Mouse (Mus musculus) spleen, adult 18-20 months (tissue): Measurements from ENCODE around the gene Limch1.
A peak's percentile ranks its signal among the peaks of the same experiment; 100 is the strongest.

Source experiments
- DNase-seq, 2 experiments: peaks; one replicate each; pipeline ENCODE4 v3.0.0; 2022; ENCODE audit warnings: mixed read lengths in 2 of 2

Limch1 gene

DNA sequence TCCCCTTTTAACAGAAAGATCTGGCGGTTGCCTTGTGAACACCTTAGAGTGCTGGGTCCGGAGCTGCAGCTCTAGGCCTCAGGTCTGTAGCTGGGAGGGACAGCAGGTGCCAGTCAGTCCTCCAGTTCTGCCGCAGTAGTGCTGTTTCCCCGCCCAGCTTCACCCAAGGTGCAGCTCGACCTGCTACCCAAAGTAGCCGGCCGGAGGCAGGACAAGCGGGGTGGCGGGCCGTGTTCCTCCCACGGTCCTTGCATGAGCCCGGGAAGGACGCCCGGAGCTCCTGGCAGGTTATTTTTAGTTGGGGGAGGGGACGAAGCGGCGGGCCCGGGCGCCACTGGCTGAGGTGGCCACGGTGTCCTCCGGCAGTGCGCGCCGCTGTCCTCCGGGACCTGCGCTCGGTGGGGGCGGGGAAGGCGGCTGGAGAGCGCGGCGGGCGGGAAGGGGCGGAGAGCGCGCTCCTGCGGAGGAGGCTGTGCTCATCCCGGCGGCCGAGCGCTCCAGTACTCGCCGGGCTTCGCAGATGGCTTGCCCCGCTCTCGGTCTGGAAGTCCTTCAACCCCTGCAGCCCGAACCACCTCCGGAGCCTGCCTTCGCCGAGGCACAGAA is at the start of gene Limch1:
Gene Limch1, plus strand, starts transcription at position 438 of the 606 bp plus-strand sequence.
- DNase-seq = peak in 1 of 2 experiments; percentile 7

DNA sequence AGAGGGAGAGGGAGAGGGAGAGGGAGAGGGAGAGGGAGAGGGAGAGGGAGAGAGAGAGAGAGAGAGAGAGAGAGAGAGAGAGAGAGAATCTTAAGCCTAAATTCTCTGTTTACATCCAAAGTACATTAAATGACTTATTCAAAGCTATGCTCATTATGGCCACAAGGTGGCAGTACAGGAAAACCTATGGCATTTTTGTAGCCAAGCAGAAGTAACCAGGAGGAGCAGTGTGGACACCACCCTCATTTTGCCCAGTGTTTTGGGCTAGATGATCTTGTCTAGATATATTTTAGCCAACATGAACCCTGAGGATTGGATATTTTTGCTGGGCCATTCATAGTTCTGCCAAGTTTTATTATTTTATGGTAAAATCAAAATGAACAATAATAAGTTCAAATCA is 48.5 kb upstream of the Limch1 start:
- peak in 1 of 2 experiments; percentile 14 for DNase-seq

DNA sequence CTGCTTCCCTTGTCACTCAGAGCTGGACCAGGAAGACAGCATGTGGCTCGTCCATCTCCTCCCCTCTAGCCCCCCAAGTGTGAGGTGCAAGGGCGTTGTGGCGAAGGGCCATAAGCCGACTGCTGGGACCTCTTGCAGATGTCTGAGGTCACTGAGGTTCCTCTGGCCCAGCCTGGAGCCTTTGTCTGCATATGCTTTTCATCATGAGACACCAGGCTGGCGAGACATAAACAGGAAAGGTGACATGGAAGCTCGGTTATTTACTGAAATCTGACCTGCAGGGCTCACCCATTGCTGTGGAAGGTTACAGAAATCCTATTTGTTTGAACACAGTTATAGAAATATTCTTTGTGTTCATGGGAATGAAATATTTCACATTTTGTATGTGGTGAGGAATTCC is 45.7 kb upstream of the Limch1 start:
- DNase-seq = no peak

DNA sequence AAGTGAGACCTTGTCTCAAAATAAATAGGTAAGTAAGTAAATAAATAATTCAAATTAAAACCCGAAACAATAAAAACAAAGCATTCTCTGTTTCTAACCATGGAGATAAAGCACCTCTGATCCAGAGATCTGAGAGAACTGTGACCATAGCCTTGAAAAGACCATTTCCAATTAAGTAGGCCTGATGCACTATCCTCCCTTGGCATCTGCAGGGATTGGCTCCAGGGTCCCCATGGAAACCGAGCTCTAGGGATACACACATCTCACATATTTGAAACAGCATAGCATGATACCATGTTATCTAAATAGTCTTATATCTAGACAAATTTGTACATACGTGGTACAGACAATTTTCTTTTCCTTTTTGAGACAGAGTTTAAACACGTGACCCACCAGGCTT is 43.7 kb upstream of the Limch1 start:
- DNase-seq = no peak

DNA sequence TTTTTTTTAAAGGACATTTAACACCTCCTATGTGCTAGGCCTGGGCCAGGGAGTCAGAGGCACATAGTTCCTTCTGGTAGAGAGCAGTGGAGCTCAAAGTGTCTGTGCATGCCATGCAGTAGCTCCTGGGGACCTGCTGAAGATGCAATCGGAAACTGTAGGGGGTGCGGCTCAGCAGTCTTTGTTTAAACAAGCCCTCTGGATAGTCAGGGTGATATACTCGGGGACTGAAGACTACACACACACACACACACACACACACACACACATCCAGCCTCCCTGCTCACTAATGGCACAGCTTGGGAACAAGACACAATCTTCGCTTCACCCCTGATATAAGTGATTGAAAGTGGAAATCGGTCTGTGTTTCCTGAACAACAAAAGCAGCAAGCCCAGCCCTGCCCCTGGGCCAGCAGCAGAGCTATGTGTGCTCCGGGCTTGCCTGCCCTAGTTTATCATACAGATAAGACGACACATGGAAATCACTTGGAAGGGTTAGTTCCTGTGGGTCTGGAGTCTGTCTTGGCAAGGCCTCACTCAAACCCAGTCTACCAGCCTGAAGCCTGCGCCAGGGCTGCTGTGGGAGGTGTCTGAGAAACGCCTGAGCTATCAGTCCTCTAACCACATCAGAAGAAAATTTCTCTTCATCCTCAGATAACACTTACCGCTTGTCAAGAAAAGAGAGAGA is 42.2 kb upstream of the Limch1 start:
- no peak for DNase-seq

DNA sequence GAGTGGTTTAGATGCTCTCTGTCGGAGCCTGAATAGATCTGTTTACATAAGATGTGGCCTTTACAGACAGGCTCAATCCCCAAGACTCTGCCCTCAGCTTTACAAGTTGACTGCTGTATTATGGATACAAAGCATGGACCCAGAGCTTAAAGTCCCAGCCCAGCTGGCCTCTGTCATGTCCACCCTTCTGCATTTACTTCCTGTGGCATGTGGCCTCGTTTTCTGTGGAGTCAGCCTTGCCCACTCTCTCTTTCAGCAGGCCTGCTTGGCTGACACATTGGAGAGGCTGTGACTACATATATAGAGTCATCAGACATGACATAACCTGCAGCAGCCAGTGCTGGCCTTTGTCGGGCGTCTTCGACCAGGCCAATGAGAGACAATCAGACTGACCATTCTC is 37.8 kb upstream of the Limch1 start:
- no peak for DNase-seq

DNA sequence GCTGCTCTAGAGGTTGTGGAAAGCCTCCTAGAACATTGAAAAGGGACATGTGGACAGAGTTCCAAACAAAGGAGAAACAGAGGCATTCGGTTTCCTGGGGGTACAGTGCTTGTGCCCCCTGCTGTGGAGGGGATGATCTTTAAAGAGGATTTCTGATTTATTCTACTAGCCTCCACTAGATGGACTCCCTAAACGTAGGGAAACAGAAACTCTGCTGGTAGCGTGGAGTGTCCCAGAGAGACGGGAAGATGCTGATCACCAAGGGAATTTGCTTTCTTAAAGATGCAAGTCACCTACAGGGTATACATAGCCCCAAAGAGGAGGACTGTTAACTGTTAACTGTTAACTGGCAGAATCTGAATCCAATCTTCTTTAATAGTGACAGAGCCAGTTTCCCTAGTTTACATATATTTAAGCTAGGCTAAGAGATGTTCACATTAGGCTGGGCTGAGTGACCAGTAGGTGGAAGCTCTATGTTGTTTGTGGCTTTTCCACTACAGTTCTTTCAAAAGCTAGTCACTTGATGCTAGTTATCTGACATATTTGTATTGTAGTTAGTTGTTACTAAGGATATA is 35.1 kb upstream of the Limch1 start:
- no peak for DNase-seq

DNA sequence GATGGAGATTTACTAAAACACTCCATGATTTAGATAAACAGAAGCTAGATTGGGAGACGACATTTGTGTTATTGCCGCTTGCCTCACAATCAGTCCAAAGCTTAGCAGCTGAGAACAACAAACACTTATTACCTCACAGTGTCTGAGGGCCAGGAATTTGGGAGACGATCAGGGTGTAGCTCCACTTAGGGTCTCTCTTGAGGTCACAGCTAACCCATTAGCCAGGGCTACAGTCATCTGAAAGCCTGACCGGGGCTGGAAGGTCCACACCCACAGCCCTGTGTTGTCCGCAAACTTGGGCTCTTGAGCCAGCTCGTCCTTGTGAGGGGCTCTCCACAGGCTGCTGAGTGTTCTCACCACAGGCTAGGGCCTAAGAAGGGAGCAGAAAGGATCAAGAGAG is 32.8 kb upstream of the Limch1 start:
- DNase-seq = no peak

DNA sequence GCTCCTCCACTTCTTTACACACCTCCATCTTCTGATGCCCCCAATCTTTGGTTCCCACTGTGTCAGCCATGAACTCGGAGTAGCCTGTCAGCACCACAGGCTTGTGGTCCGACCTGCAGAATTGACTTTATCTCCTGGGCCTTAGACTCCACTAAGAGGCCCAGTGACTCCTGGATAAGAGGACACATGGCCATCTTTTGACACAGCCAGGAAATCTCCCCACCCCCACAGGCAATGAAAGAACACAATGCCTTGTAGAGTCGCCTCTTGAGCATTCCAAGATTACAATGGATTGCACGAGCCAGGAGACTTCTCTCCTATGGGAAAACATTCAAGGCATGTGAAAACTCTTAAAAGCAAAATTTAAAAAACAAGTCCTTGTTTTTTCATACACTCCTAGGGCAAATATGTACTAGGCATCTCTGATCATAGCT is 30.1 kb upstream of the Limch1 start:
- DNase-seq = no peak

DNA sequence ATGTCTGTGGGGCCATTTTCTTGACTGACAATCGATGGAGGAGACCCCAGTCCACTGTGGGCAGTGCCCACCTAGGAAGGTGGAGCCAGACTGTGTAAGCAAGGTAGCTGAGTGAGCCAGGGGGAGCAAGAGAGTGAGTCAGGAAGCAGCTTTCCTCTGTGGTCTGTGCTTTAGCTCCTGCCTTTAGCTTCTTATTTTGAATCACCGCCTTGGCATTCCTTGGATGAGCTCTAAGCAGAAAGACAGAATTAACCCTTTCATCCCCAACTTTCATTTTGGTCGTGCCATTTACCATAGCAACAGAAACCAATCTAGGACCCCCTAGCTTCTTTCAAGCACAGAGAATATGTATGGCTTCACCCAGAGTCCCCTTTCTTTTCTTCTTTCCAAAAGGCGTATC is 27.7 kb upstream of the Limch1 start:
- DNase-seq = no peak

DNA sequence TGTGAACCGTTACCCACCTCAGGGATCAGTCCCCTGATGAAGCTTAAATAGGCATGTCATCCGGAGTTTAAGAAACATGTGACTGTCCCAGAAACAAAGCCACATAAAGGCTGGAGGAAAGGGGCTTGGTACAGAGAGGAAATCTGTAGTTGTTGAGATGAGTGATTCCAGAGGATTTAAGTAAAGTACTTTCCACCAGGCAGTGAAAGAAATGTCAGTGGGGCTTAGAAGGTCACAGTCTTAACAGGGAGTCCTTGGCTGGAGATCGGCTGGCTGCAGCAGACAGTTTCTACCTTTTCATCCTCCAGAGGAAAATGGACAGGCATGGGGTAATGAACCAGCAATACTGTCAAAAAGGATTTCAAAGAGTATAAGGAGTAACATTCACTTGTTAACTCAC is 27.2 kb upstream of the Limch1 start:
- no peak for DNase-seq

DNA sequence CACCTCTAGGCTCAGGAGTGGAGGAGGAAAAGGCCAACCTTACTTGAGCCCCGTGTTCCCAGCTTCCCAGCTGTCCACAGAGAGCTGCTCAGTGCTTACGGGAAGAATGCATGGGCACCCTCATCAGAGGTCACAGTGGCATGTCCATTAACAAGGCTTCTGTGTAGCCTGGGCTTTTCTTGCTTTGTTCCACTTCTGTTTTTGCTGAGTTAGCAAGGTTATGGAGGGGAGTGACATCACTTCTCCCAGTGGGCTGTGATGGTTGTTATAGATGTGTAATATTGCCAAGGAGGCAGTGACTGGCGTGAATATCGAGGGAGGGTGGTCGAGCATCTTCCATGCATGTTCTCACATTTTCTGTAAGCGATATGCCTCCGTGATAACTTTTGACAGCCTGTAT is 26.7 kb upstream of the Limch1 start:
- no peak for DNase-seq

DNA sequence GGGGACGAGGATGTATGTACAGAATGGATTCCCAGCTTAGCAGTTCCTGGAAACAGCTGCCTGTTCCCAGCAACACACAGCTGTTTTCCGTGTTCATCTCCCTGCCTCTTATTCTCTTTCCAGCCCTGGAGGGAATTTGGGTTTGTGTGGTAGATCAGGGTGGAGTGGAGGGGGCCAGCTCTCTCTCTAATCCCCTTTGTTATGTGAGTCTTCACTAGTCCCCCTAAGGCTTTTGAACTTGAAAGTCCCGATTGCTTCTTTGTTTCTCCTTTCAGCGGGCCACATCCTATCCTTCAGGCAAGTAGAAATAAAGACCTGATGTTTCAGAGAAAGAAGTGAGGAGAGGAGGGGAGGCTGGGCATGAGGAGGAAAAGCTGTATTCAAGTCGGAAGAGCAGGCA is 24.7 kb upstream of the Limch1 start:
- DNase-seq = no peak

DNA sequence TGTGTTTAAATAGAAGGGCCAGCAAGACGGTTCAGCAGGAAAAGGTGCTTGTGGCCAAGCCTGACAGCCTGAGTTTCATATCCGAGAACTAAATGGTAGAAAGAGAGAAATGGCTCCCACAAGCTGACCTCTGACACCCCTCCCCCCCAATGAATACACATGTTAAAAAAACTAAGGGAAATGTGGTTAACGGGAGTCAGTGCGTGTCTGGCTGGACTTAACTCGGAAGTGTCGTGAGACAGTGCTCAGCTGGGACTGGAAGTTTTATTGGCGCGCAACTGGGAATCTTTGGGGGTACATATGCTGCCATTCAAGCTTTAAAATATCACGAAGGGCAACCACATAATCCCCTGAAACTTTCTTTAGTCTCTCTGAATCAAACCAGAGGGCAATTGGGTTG is 23.0 kb upstream of the Limch1 start:
- DNase-seq = no peak

DNA sequence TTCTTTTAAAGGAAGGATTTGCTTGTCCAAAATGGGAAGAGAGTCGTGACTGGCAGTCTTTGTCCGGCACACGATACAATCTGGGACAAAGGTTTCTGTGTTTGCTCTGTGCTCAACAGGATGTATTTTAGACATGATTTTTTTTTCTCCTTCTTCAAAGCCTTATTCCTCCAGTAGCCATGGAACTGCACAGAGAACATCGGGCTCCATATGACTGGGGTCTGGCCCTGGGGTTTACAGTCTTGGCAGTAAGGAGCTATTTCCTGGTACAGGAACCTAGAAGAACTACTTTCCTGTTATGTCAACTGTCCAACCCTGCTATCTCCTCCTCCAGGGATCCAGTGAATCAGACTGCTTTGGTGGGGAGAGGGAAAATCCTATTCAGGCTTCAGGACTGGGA is 22.6 kb upstream of the Limch1 start:
- no peak for DNase-seq

DNA sequence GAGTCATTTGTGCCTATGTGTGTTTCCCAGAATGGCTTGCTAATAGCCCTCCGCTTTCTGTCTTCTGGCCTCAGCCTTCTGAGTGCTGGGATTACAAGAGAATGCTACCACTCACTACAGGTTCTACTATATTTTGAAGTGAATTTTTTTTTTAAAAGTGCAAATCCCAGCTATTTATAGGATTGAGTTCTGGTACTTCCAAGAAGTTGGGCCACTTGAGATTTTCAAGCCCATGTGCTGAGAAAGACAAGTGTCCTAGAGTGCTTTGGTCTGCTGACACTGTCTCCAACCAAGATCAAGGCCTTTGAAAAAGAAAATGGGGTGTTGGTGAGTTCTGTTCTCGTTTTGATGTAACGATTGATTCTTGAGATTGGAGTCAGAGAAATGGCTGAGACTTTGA is 22.0 kb upstream of the Limch1 start:
- DNase-seq = no peak

DNA sequence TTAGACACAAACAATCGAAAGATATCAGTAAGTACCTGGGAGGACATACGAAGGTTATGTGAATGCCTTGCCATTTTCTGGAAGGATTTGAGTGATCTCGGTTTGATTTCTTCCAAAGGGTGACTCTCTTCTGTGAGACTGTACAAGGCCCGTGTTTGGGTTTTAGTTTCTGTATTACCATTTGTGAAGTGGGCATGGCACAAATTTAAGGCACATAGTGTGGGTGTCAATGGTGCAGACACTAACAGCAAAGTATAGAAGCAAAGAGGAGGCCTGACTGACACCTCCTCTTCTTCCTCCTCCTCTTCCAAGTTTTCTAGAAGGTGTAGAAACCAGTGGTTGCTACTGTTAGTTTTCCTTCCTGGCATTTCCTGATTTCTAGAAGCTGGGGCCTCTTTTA is 16.3 kb upstream of the Limch1 start:
- no peak for DNase-seq

DNA sequence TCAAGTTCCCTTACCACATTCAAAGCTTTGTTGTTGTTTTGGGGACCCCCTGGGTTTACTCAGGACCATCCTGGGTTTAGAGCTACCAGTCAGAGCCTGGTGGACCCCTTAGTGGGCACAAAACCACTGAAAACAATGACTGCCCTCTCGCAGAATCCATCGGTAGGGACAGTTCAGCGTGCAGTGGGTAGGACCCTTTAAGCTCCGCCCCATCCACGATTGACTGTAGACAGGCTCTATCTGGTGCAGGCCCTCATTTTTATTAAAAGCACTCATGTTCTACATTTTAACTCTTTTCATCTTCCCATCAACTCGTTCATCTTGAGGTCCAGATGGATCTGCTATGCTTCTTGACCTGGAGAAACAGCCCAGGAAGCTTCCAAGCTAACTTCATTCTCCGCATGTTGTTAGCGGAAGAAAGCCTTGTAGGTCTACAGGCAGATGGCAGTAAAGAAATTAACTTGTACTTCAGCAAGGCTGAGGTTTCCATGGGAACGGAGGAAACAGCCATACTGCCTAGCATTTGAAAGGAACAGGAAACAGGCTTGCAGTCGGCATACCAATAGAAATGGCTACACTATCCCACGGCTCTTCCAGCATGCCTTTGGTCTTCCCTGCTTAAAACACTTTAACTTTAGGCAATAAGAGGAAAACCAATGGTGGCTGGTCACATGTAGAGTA is 14.9 kb upstream of the Limch1 start:
- no peak for DNase-seq

DNA sequence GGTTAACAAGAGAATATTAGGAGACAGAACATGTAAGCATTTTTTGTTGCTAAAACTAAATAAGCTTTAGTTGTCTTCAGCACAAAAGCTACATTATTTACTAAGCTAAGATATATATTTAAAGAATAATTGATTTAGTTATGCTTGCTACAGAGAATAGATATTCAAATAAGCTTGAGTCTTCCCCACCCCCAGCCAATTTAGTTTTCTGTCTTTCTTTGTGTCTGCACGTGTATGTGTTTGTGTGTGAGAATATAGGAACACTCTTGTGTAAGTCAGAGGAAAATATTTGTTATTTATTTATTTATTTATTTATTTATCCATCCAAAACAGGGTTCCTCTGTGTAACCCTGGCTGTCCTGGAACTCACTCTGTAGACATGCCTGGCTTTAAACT is 14.3 kb upstream of the Limch1 start:
- no peak for DNase-seq

DNA sequence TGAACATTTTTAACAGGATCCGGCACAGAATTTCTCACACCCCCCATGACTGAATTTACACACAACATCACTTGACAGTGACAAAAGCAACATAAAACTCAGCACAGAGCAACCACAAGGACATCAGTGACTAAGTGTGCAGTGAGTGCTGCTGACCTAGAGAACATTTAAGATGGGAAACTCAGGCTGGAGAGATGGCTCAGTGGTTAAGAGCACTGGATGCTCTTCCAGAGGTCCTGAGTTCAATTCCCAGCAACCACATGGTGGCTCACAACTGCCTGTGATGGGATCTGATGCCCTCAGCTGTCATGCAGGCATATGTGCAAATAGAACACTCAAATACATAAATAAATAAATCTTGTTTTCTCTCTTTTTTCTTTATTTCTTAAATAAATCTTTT is 12.1 kb upstream of the Limch1 start:
- DNase-seq = no peak

DNA sequence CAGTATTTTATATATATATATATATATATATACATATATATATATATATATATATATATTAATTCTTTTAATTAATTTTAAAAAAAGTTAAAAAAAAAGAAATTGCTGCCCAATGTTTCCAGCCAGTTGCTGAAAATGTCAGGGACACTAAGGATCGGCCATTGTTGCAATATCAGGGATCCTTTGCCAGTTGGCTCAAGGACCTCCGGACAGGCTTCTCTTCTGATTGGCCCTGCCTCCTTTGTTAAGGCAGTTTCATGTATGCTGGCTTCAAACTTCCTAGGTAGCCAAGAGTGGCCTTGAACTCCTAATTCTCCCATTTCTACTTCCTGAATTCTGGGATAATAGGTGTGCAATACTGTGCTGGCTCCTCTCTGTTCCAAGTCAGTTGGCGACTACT is 6.3 kb upstream of the Limch1 start:
- DNase-seq = no peak

DNA sequence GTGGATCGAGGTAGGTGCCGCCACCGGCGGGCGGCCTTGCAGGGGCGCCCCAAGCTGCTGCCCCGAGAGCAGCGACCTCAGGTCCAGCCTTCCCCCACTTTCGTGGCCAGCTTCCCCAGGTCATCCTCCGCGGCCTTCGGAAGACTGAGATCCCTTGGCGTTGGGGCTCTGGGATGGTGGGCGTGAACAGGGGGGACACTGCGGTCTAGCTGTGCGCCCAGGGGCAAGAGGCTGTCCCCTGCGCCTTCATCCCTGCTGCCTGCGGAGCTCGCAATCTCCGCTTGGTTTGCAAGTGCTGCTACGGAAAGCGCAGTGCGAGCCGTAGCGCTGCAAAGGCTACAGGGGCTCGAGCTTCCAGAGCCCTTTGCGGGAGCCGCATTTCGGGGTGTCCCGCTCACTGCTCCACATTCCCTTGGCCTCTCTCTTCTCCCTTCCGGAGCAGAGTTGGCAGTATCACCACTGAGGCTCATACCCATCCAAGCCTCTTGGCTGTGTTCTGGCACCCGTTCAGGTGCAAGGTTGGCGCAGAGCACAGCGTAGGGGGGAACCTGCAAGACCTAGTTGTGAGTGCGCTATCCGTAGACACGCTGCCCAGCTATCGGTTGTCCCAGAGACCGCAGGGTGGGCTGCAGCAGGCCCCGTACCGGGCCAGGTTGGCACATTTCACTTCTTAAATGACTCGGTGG is 512 bp downstream of the Limch1 start:
- no peak for DNase-seq

DNA sequence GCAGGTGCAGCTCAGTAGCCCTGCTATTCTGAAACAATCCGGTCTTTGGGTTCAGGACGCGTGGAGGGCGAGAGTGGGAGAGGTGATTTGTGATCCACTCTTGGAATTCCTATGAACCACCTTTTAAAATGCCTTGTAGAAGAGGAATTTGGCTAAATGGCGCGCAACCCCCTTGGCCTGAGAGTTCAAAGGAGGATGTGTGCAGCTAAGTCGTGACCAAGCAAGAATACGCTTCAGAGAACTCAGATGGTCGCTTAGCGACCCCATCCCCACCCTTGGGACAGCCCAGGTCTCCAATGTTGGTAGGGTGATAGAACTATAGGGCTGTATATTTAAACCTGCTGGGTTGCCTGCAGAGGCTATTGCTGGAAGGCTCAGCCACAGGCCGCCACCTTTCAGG is 1.1 kb downstream of the Limch1 start:
- no peak for DNase-seq
